Comparison of ENCODE assay signal across 8 mouse cellular contexts in genomic region chr4:62407730-62408582, GRCm38 (mm10). TPM values are rescaled to one million over a fixed set of nuclear protein-coding genes. Genes with fewer than 3 reads are reported as not detected.
DNase-seq lines count a peak whose midpoint lies in the region; ATAC-seq and TF ChIP-seq lines count a peak whose summit lies in the region.

No protein-coding gene starts in this region.

- peaks cover 22% of the 10 kb centered on the region for H3K36me3 ChIP-seq in hindbrain, embryonic 12.5 days
- H3K36me3 ChIP-seq in lung, postnatal 0 days (ENCODE audit: insufficient read depth, low read length) = 0 out of 2 replicates have a peak, but pooled peaks cover 8% of the 10 kb centered on the region

- peak overlapping the region; percentile 87 for H3K9ac ChIP-seq in hindbrain, embryonic 12.5 days
- H3K9ac ChIP-seq in lung, postnatal 0 days (replicated peaks; ENCODE audit: low read depth) = peak overlapping the region; percentile 63

- peak; percentile 87 for DNase-seq in NIH3T3 (ENCODE audit: low read depth)
- DNase-seq in cerebellum, adult 2 months = peak; percentile 64 to 65
- DNase-seq in forelimb bud, embryonic 11.5 days (ENCODE audit: low read depth, low spot score) = peak; percentile 59
- peak; percentile 42 for DNase-seq in layer of hippocampus, adult 9-11 months
- peak; percentile 91 for DNase-seq in lung, postnatal 0 days (ENCODE audit: low spot score)
- peak; percentile 33 for DNase-seq in ovary, postnatal 14 days (ENCODE audit: low spot score)
- peak; percentile 75 for DNase-seq in thymus, postnatal 0 days (ENCODE audit: low spot score)

- H3K4me2 ChIP-seq in hindbrain, embryonic 12.5 days (replicated peaks) = peak overlapping the region; percentile 49
- H3K4me2 ChIP-seq in lung, postnatal 0 days (replicated peaks; ENCODE audit: low read depth, low read length) = peak overlapping the region; percentile 79

- H3K27ac ChIP-seq in cerebellum, adult 2 months (ENCODE audit: insufficient read depth, low read length) = peak overlapping the region; percentile 35; the same call in 1 of the 2 replicates
- H3K27ac ChIP-seq in hindbrain, embryonic 12.5 days = peak overlapping the region; percentile 79
- H3K27ac ChIP-seq in lung, postnatal 0 days (ENCODE audit: low read length) = peak overlapping the region; percentile 78

- ATAC-seq in hindbrain, embryonic 12.5 days (ENCODE audit: low FRiP score) = peak; percentile 74
- ATAC-seq in lung, postnatal 0 days = peak; percentile 40

- TF ChIP-seq CTCF in cerebellum, adult 2 months (IDR thresholded peaks at IDR 0.05; ENCODE audit: borderline replicate concordance, insufficient read depth, low read depth, low read length) = peak; percentile 47
- peak; percentile 71 for TF ChIP-seq CTCF in lung, postnatal 0 days (IDR thresholded peaks at IDR 0.05)

- no peak; the same call in 1 of the 2 replicates for TF ChIP-seq EP300 in lung, postnatal 0 days (IDR thresholded peaks at IDR 0.05)

- peaks cover 4% of the 10 kb centered on the region; the same call in 1 of the 2 replicates for H3K4me1 ChIP-seq in cerebellum, adult 2 months (ENCODE audit: control insufficient read depth, insufficient read depth, low read length)
- H3K4me1 ChIP-seq in hindbrain, embryonic 12.5 days = peaks cover 29% of the 10 kb centered on the region
- peaks cover 4% of the 10 kb centered on the region; the same call in 1 of the 2 replicates for H3K4me1 ChIP-seq in lung, postnatal 0 days (ENCODE audit: insufficient read depth, low read depth, low read length)

- no peaks in the 10 kb centered on the region for H3K9me3 ChIP-seq in hindbrain, embryonic 12.5 days (replicated peaks)
- no peaks in the 10 kb centered on the region for H3K9me3 ChIP-seq in lung, postnatal 0 days (ENCODE audit: low read length)

- no peaks in the 10 kb centered on the region for H3K27me3 ChIP-seq in cerebellum, adult 2 months (ENCODE audit: control insufficient read depth, insufficient read depth, low read length)
- H3K27me3 ChIP-seq in hindbrain, embryonic 12.5 days = no peaks in the 10 kb centered on the region
- H3K27me3 ChIP-seq in lung, postnatal 0 days (replicated peaks; ENCODE audit: insufficient read depth, low read length) = no peaks in the 10 kb centered on the region

- H3K4me3 ChIP-seq in cerebellum, adult 2 months (replicated peaks; ENCODE audit: insufficient read depth, low read depth, low read length) = peak overlapping the region; percentile 78
- H3K4me3 ChIP-seq in hindbrain, embryonic 12.5 days = peak overlapping the region; percentile 79
- H3K4me3 ChIP-seq in lung, postnatal 0 days (ENCODE audit: low read depth, low read length) = peak overlapping the region; percentile 70

- no peak for TF ChIP-seq POLR2A in cerebellum, adult 2 months (IDR thresholded peaks at IDR 0.05; ENCODE audit: borderline replicate concordance, insufficient read depth, low read length)

- WGBS in cerebellum, adult 2 months = under 1% methylated on average over 35 of the region's 35 CpGs
- under 1% methylated on average over 35 of the region's 35 CpGs for WGBS in hindbrain, embryonic 12.5 days
- 1% methylated on average over 35 of the region's 35 CpGs for WGBS in lung, postnatal 0 days

RNA-seq across cellular contexts. Expression of gene Cdc26, which starts 0.5 kb away (rescaled TPM):
- 55.0 and 65.8 TPM in 2 replicates for polyA plus RNA-seq in cerebellum, adult 2 months (2012; rRNA removed)
- polyA plus RNA-seq in hindbrain, embryonic 12.5 days (2016; fragmentation: Nextera tagmentation; extraction: Ambion mirVana) = 136 and 147 TPM in 2 replicates
- 91.6 and 94.2 TPM in 2 replicates for polyA plus RNA-seq in lung, postnatal 0 days (2015; fragmentation: Nextera tagmentation; extraction: Ambion mirVana)
- 169 and 172 TPM in 2 replicates for polyA plus RNA-seq in thymus, postnatal 0 days (2015; fragmentation: Nextera tagmentation; extraction: Ambion mirVana)

RNA-seq across cellular contexts. Expression of gene Prpf4, which starts 0.6 kb away (rescaled TPM):
- 20.4 and 21.2 TPM in 2 replicates for polyA plus RNA-seq in cerebellum, adult 2 months (2012; rRNA removed)
- polyA plus RNA-seq in hindbrain, embryonic 12.5 days (2016; fragmentation: Nextera tagmentation; extraction: Ambion mirVana) = 20.8 and 21.2 TPM in 2 replicates
- 9.6 and 10.0 TPM in 2 replicates for polyA plus RNA-seq in lung, postnatal 0 days (2015; fragmentation: Nextera tagmentation; extraction: Ambion mirVana)
- polyA plus RNA-seq in thymus, postnatal 0 days (2015; fragmentation: Nextera tagmentation; extraction: Ambion mirVana) = 20.9 and 22.7 TPM in 2 replicates

RNA-seq across cellular contexts. Expression of gene Rnf183, which starts 27.1 kb away (rescaled TPM):
- polyA plus RNA-seq in cerebellum, adult 2 months (2012; rRNA removed) = 0.07 TPM in 1 of 2 replicates, not detected in the other
- not detected in 2 replicates for polyA plus RNA-seq in hindbrain, embryonic 12.5 days (2016; fragmentation: Nextera tagmentation; extraction: Ambion mirVana)
- polyA plus RNA-seq in lung, postnatal 0 days (2015; fragmentation: Nextera tagmentation; extraction: Ambion mirVana) = 0.15 TPM in 1 of 2 replicates, not detected in the other
- polyA plus RNA-seq in thymus, postnatal 0 days (2015; fragmentation: Nextera tagmentation; extraction: Ambion mirVana) = 1.7 and 2.0 TPM in 2 replicates

RNA-seq across cellular contexts. Expression of gene Slc31a1, which starts 47.4 kb away (rescaled TPM):
- 20.8 and 24.1 TPM in 2 replicates for polyA plus RNA-seq in cerebellum, adult 2 months (2012; rRNA removed)
- 45.2 and 48.5 TPM in 2 replicates for polyA plus RNA-seq in hindbrain, embryonic 12.5 days (2016; fragmentation: Nextera tagmentation; extraction: Ambion mirVana)
- 57.2 and 61.1 TPM in 2 replicates for polyA plus RNA-seq in lung, postnatal 0 days (2015; fragmentation: Nextera tagmentation; extraction: Ambion mirVana)
- polyA plus RNA-seq in thymus, postnatal 0 days (2015; fragmentation: Nextera tagmentation; extraction: Ambion mirVana) = 20.1 and 20.2 TPM in 2 replicates

RNA-seq across cellular contexts. Expression of gene Fkbp15, which starts 47.6 kb away (rescaled TPM):
- 26.4 and 28.5 TPM in 2 replicates for polyA plus RNA-seq in cerebellum, adult 2 months (2012; rRNA removed)
- polyA plus RNA-seq in hindbrain, embryonic 12.5 days (2016; fragmentation: Nextera tagmentation; extraction: Ambion mirVana) = 25.9 and 26.4 TPM in 2 replicates
- 23.2 and 23.6 TPM in 2 replicates for polyA plus RNA-seq in lung, postnatal 0 days (2015; fragmentation: Nextera tagmentation; extraction: Ambion mirVana)
- polyA plus RNA-seq in thymus, postnatal 0 days (2015; fragmentation: Nextera tagmentation; extraction: Ambion mirVana) = 24.0 and 30.5 TPM in 2 replicates

Comparison
In these comparisons a context has a peak if more than half of its experiments do, and no peak if none do; other contexts are left out.
1. Peak in every context shown above with its lines: DNase-seq, ATAC-seq, H3K4me3 ChIP-seq and H3K27ac ChIP-seq.
2. DNase-seq: peak in every context shown above with its lines; median percentile 91 in lung, postnatal 0 days; 87 in NIH3T3; 75 in thymus, postnatal 0 days; 64 in cerebellum, adult 2 months; 59 in forelimb bud, embryonic 11.5 days; 42 in layer of hippocampus, adult 9-11 months; 33 in ovary, postnatal 14 days.